Mouse (Mus musculus) Muller cell, postnatal 12 days (primary cell): ENCODE measurements around the gene Gm10645.

Experiments
- DNase-seq: peaks from one replicate; pipeline ENCODE4 v3.0.0-alpha.2; 2015; ENCODE audit errors: inconsistent ontology term

The Gm10645 gene

GRCm38 (mm10) chr8:83169127-83169526 lies 3.2 kb upstream of the Gm10645 start:
- no peak for DNase-seq

DNA sequence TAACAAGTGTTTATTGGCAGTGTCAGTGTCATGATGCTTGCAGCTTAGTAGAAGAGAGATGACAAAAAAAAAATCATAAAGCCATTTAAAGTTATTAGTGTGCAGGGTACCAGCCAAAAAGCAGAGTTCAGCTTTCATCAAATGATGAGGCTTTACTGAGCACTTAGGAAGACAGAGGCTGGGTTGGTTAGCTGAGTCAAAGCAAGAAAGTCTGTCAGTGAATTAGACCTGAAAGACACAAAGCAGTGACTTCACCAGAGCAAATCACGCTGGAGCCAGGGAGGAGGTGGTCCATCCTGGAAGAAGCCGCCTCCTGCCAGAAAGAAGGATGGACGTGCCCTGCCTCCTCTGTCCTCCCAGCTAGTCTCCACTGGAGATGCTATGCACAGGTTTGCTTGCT lies 2.0 kb upstream of the Gm10645 start:
- no peak for DNase-seq

DNA sequence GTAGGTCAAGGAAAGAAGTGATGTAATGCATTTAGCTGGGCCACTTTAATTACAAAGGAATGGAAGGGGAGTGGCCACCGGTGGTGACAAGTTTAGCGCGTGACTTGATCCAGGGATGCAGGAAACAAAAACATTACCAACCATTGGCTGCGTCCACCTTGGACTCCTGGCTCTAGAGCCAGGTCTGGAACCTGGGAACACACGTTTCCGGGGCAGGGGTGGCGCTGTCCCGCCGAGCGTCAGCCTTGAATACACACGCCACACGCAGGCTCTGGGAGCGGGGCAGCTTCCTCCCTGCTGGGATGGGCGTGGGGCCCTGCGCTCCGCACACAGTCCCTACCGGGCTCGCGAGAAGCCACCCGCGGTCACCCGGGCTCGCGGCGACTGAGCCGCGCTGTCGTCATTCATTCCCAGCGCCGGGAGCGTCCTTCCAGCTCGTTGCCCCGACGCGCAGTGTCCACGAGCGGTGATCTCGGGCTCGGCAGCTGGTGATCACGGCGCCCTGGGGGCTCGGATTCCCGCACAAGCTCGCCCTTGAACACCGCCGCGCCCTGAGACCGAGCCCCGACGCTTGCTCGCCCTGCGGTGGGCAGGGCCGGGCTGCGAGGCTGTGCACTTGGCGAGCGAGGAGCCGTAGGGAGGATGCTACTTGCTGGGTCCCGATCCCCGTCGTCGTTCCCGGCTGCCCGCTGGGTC lies 587 bp downstream of the Gm10645 start, which contains the start of gene Tbc1d9:
TSS of gene Tbc1d9 (plus strand) at position 118 of the 696 bp plus-strand sequence.
- DNase-seq: peak; percentile 92

- DNase-seq: no peak
Measured at GRCm38 (mm10) chr8:83160613-83161012, 5.4 kb downstream of the Gm10645 start.

DNA sequence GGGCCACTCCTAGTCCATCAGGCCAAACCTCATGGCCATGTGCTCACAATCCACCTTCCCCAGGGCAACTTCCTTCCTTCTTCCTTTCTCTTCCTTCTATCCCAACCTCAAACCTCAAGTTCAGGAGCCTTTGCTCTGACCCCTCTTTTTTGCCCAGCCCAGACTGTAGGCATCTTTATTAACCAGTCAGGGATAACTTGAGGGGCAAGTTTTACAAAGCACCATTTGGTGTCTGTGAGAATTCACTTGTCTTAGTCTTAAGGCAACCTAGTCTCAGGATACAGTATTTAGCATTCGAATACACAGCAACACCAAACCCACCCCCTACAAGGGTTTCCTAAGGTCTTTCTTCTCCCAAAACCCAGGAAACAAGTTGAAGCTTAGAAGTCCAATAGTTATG lies 6.4 kb downstream of the Gm10645 start:
- no peak for DNase-seq

GRCm38 (mm10) chr8:83158971-83159370 lies 7.0 kb downstream of the Gm10645 start:
- no peak for DNase-seq

DNA sequence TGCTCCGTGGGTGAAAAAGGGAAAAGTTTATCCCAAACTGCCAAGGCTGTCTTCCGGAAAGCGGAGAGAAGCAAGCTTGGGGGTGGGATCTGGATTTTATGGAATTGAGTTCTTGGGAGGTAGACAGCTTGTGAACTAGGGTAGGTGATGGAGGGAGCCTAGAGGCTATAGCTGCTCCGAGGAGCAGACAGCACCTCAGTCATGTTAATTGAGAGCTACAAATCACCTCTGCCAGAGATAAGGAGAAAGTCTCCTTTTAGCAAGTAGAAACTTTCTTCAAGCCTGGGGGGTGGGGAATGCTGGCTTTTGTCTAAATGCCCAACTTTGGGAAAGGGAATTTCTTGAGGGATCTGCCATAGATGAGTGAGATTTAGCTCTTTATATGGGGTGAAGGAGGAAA lies 10.9 kb downstream of the Gm10645 start:
- no peak for DNase-seq

GRCm38 (mm10) chr8:83152470-83152869 lies 13.5 kb downstream of the Gm10645 start:
- DNase-seq: no peak

GRCm38 (mm10) chr8:83152055-83152454 lies 13.9 kb downstream of the Gm10645 start:
- no peak for DNase-seq

GRCm38 (mm10) chr8:83149124-83149523 lies 16.8 kb downstream of the Gm10645 start:
- no peak for DNase-seq

DNA sequence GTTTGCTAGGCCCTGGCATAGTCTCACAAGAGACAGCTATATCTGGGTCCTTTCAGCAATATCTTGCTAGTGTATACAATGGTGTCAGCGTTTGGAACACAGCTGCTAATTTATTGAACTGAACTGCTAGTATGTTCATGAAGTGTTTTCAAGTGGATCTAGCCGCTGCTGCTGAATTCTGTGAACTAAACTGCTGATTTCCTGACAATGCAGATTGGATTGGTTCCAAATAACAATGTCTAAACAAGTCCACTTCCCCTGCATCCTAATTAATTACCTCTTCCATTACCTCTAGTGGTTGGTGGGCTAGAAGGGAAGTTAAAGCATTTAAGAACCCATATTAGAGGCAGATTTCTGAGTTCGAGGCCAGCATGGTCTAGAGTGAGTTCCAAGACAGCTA lies 20.5 kb downstream of the Gm10645 start:
- no peak for DNase-seq

GRCm38 (mm10) chr8:83144601-83145000 lies 21.4 kb downstream of the Gm10645 start:
- no peak for DNase-seq

DNA sequence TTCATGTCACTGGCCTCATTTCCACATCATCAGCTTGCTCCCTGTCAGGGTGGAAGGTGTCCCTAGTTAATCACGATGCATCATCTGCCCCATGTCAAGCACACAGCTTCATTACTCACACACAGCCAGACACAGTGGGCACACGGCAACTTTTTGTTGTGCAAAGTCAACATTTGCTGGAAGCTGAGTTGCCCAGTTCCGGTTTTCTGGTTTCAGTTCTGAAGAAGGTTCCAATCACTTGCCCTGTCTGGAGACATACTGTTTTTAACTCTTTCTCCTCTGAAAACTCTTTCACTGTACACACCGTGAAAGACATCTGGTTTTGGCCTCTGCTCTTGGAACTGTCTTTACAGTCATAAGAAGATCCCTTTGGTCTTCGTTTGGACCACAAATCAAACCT lies 24.6 kb downstream of the Gm10645 start:
- DNase-seq: no peak

GRCm38 (mm10) chr8:83140701-83141111 lies 25.3 kb downstream of the Gm10645 start:
- no peak for DNase-seq

DNA sequence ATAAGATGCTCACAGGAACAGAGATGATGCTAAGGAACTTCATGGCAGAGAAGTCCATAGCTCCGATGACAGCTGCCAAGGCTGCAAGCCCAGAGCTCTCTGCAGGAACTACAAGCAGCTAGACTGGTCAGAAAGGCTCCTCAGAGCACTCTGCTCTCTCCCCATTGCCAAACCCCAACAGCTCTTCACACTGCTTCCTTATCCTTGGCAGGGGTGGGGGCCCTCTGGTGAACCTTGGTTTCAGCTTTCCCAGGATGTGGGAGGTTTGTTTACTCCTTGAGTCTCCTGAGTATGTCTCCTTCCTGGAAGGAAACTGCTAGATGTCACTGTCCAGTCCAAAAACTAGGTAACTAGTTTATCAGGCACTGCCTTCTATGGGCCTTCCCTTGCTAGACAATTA lies 25.9 kb downstream of the Gm10645 start:
- DNase-seq: no peak

DNA sequence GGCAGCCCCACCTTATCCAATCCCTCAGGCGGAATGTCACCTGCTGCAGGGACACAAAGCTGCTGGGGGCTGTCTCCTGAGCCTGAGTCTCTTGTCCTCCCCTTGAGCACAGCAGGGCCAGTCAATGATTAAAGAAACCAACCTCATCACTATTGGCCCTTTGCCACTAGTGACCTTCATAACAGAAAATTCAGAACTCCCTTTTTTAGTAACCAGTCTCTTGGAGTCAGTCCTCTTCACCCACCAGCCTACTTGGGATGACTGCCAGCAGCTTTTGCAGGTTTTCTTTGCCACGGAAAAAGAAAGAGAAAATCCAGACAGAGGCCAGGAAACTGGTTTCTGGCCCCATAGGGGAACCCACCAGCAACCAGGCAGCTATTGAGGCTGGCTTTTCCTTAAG lies 30.9 kb downstream of the Gm10645 start:
- DNase-seq: no peak
